Mouse (Mus musculus) mouse trophoblast stem cell (cell line): ENCODE results near the gene Dlg3.

ENCODE experiments used
- in situ Hi-C, 2 experiments: fragments of 300-500 bp; cut with MseI, MboI; formaldehyde crosslinking; loops; 2 replicates in 1 of 2; 3 replicates in 1 of 2; pipeline ENCODE4 v1.15.1; 2025

The Dlg3 gene

DNA sequence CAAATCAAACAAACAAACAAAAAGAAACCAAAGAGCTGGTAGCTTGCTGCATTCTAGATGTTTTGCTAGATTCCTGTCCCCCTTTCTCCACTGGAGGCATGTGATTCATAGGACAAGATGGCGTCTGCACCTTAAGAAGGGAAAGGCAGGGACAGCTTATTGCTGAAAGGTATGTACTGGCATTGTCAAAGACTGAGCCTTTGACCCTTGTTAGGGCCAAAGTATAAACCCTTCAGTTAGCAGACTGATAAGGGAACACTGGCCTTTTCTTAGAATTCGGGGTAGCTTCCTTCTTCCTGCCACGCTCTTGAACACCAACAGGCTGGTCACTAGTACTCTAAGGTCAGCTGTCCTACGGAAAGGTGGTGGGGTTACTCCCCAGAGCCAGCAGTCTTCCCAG is 29.8 kb downstream of the Dlg3 start:
- in situ Hi-C loops, result no loop called here

DNA sequence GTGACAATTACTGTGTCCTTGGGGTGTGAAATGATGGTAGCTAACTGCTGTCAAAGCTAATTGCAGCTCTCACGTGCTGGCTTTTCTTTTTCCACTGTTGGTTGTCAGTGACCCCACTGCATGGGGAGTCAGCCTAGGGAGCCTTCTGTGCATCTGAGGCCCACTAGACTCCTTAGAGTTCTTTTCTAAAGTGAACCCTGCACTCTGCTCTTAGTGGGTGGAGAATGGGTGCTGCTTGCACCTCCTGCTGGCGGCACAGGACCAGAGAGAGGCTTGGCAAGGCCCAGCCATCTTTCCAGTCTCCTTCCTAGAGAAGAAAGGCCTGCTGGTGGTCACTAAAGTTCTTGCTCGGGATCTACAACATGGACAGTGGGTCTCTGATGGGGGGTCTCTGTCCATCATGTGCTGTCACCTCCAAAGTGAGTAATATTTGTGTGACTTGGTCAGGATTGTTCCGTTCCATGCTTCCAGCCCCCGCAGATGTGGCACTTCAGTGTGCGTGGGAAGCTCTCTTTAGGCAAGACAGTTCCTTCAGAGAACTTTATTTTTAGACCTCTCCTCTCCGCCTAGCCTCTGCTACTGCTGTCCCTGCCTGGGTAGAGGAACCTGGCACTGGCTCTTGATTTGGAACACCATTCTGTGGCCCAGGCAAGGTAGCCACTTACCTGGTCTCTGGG is 30.5 kb downstream of the Dlg3 start:
- in situ Hi-C loops, result no loop called here

DNA sequence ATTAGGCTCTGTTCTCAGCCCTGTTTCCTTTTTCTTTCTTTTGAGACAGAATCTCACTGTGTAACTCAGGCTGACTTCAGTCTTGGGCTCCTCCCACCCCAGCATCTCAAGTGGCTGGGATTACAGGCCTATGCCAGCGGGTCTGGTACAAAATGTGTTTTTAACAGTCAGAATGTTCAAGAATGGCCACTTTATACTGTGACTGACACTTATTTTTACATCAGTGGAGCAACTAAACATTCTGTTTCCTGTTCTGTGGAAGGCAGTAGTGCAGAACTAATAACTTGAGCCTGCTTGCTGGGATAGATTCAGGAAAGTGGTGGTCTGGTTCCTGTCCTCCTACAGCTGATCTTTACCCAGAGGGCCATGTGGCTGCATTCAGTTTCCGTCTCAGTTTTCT is 33.1 kb downstream of the Dlg3 start:
- in situ Hi-C loops, result no loop called here

DNA sequence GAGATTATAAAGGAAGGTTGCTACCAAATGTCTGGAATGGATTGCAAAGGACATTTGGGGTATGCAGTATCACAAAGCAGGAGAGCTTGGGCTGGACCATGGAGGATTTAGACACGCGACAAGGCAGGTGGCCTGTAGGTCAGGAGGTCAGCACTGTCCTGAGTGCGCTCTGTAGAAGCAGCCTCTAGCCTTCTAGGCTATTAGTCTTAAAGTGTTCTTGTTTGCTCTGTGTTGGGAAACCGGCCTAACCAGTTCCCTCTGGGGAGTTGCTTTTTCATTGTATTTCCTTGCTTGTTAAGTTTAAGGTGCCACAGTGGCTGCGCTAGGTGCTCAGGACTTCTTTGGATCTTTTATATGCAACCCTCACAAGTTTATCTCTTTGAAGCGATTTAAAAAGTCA is 34.5 kb downstream of the Dlg3 start:
- in situ Hi-C loops, result no loop called here

DNA sequence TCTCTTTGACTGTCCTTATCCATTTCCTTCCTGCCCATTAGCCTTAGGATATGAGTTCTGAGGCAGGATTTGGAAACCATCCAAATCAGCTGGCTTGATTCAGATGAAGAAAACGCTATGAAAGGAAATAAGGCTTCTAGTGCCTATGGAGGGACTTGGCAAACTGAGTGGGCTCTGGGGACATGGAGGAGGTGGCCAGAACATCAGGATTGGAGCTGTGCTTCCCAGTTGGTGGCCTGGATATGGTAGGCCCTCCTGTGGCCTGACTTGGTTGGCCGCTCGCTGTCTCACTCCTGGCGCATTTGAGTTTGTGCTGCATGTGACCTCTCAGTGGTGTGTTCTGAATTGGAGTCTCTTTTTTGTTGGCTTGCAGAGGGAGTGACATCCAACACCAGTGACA is 43.6 kb downstream of the Dlg3 start:
- in situ Hi-C loops, result no loop called here

DNA sequence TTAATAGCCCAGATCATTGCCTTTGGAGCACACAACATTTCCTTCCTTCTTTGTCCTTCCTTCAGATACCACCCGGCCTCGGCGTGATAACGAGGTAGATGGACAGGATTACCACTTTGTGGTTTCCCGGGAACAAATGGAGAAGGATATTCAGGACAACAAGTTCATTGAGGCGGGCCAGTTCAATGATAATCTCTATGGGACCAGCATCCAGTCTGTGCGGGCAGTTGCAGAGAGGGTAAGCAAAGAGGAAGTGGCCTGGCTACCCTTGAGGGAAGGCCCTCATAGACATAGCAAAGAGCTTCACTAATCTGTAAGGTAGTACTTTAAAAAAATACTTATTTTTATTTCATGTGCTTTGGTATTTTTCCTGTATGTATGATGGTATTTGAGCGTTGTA is 46.6 kb downstream of the Dlg3 start:
- in situ Hi-C loops, result no loop called here

DNA sequence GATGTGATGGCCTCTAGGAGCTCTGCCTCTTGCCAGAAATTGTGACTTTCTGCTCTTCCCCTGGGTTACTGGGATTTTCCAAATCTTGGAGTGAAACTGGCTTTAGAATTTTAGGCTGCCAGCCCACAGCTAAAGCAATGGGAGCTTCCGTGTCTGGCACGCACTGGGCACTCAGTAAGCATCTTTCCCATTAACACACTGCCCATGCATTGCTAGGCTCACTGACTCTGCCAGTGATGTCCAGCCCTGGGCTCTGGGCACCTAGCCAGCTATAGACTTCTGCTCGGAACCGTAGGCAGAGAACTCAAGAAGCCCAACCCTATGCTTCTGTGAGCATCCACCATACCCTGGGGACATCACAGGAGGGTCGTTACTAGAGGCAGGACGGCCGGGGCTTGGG is 48.2 kb downstream of the Dlg3 start:
- in situ Hi-C loops, result no loop called here

DNA sequence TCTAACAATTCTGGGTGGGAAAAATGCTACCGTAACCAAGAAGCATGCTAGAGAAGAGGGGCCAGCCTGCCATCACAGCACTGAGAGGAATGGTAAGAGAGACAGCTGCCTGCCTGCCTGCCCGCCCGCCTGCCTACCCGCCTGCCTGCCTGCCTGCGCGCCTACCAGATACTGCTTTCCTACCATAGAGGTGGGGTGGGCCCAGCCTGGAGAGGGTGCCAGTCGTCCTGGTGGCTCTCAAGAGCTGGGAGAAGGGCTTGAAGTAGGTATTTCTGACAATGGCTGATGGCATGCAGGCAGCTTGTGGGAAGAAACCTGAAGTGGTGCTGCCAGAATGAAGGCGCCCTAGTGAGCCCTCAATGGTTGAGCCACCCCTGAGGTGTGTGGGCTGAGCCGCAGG is 51.2 kb downstream of the Dlg3 start:
- in situ Hi-C loops, result no loop called here

DNA sequence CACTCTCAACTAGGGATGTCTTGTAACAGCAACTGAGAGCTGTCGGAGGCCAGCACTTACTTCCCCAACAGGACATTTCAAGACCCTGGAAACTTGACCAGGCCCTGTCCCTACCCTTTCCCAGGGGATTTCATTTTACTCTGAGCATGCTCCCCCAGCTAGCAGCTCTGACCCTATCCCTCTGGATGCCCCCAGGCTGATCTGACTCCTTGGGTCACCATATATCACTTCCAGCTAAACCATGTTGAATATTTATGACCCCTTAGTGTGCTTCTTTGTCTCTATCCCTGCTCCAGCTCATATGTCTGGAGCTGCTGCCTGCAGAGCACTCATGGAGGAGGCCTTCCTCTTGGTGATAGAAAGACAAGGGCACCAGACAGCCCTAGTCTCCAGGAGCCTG is 53.6 kb downstream of the Dlg3 start:
- in situ Hi-C loops, result no loop called here

DNA sequence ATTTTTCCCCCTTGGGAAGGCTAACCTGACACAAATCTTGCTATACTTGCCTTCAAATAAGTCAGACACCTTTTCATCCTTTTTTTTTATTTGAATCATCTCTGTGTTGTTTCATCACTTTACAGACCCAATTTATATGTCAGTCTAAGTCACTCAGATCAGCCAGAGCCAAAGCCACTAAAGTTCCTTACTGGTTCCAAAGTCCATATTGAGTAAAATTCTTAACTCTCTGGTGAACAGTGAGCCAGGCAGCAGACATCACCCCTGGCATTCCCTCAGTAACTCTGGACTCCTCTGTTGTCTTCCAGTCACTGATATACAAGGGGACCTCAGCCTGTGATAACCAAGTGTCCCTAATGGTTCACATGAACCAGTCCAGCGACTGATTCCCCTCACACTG is 58.0 kb downstream of the Dlg3 start:
- in situ Hi-C loops, result no loop called here

DNA sequence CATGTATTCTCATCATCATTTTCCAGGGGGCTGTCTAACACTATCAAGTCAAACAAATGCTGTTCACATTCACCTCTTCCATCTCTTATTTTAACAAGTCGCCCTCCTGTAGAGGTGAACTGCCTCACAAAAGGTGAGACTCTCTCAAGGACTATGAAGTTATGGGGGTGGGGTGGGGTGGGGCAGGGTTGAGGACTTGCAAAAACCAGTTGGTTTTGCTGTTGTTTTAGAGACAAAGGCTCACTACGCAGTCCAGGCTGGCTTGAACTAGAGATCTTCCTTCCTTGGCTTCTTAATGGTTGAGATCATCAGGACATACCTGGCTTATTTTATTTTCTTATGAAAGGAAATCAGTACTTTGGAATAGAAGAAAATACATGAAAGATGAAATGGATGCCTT is 65.3 kb downstream of the Dlg3 start:
- in situ Hi-C loops, result no loop called here

DNA sequence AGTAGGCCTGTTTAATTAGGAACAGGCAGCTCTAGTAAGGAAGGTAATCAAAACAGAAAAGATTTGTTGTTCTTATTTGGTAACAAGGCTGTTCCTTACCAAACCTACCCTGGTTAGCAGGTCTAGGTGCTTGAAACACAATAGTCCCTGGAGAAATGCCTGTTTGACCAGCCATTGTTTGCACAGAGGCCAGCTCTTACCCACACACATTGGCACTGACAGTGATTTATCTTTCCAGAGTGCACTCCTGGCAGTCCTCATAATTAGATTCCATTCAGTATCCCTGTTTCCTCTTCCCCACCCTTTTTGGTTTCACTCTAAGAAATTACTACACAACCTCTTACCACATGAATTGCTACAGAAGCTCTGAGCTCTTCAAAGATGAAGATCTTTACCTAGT is 71.7 kb downstream of the Dlg3 start:
- in situ Hi-C loops, result no loop called here
